Mouse (Mus musculus) CH12F3 (cell line): ENCODE data around the gene D930020B18Rik.

Source experiments
- in situ Hi-C: fragments of 300-500 bp; cut with MboI; formaldehyde crosslinking; loops from 2 replicates; pipeline ENCODE4 v1.14.3; 2020; ENCODE audit warnings: low sequenced_read_pairs

Gene D930020B18Rik

DNA sequence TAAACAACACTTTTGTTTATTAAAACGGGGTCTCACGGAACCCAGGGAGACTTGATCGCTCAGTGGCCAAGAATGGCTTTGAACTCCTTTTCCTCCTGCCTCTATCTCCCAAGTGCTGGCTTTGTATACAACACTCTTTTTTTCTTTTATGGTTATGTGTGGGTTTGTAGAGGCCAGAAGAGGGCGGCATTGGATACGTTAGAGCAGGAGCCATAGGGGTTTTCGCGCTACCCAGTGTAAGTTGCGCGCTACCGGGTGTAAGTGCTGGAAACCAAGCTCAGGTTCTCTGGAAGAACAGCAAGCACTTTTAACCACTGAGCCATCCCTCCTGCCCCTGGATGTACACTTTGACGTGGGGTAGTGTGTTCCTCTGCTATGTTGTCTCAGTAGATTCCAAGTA lies 53.2 kb downstream of the D930020B18Rik start:
- in situ Hi-C loops = loop anchor here (25.0 kb wide), 1 partner anchor 843 kb away; no protein-coding TSS in a partner anchor

DNA sequence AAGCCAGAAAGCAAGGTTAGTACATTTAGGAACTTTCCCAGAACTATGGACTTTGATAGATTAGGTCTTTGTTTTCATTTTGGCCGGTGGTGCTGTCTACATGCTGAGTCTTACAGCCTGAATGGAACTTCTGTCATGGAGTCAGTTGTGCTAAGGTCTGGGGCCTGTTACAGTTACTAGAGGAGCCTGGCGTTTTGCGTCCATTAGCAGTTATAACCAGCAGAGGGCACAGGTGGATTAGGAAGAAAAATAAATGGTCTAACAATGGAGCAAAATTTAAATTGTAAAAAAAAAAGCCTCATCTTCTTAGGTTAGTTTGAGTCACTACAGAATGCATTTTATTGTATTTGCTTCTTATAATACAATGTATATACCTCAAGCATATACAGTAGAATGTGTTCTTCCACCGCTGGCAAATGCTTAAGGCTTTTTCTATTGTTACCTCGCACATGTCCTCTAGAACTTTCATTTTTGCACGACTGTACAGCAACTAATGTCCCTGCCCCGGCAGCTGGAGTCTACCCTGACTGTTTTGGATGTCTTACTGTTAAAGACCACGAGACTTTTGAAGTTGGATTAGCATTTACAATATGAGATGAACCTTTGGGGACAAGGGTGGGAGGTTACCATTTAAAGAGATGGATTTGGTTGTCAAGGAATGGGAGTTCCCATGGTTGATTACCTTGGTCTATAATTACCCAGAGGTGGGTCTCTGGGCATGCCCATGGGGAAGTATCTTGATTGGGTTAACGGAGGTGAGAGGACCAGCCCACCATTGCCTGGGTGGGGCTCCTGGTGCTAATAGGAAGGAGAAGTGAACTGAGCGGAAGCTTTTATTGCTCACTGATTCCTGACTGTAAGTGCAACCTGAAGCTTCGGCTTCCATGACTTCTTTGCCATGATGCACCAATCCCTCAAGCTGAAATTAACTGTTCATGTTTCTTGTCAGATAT lies 60.2 kb downstream of the D930020B18Rik start:
- in situ Hi-C loops = no loop called here

DNA sequence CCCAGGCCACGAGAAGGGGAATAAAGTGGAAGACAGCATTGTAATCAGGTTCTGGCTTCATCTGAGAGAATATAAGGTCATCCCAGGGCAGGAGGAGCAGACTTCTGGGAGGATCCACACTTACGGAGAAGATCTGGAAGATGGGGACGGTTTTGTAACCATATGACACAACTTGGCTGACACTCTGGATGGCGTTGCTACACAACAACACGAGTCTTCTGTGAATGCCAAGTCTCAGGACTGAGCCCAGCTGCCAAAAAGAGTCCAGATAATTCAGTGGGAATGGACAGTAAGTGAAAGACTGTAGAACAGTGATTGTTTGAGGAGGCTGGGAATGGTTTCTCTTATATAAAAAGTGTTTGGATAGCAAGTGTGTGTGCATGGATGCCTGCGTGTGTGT lies 62.2 kb downstream of the D930020B18Rik start:
- in situ Hi-C loops = no loop called here

DNA sequence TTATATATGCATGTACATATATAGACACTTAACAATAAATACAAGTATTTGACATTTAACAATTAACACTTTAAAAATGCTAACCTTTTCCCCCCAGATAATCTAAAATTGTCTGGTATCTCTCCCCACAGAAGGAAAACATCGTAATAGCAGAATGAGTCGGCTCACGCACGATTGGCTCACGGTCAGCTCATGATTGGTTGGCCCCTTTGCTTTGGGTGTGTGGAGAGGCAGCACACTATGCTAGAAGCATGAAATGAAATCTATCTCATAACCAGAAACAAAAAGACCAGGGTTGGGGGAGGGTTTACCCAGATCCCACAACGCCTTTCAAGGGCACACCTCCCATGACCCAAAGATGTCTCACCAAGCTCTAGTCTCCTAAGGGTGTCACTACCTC lies 63.5 kb downstream of the D930020B18Rik start:
- in situ Hi-C loops = no loop called here

DNA sequence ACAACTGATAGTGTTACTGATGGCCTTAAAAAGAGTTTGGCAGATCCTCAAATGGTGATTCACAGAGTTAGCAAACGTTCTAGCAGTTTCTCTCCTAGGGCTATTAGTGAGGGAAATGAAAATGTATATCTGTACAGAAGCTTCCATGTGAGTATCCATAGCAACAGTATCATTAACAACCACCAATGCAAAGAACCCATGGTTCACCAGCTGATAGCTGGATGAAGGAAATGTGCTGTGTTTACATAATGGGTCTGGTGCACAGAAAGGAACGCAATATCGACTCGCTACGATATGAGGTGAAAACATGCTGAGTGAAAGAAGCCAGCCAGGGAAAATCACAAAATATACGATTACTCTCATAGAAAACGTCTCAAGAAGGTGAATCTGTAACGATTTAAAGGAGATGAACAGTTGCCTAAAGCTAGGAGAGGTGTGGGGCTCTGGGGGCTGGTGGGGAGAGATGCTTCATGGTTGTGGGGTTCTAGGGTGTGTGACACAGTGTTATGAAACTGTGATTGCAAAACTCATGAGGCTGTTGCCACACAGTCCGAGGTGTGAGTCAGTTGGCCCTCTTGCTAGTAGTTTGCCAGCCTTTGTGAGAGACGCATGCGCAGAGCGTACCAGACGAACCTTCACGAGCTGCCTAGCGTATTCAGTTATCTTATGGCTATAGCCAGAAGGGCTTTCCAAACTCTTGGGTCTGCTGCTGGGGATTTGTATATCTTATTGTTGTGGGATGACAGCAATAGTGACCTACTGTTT lies 64.2 kb downstream of the D930020B18Rik start:
- in situ Hi-C loops = no loop called here

DNA sequence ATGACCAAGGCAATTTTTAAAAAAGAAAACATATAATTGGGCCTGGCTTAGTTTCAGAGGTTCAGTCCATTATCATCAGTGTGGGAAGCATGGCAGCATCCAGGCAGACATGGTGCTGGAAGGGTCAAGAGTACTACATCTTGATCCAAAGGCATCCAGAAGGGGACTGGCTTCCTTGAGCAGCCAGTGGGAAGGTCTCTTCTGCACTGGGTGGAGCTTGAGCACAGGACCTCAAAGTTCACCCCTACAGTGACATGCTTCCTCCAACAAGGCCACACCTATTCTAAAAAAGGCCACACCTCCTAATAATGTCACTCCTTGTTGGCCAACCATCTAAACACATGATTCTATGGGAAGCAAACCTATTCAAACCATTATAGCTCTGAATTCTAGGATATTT lies 75.5 kb downstream of the D930020B18Rik start:
- in situ Hi-C loops = no loop called here

DNA sequence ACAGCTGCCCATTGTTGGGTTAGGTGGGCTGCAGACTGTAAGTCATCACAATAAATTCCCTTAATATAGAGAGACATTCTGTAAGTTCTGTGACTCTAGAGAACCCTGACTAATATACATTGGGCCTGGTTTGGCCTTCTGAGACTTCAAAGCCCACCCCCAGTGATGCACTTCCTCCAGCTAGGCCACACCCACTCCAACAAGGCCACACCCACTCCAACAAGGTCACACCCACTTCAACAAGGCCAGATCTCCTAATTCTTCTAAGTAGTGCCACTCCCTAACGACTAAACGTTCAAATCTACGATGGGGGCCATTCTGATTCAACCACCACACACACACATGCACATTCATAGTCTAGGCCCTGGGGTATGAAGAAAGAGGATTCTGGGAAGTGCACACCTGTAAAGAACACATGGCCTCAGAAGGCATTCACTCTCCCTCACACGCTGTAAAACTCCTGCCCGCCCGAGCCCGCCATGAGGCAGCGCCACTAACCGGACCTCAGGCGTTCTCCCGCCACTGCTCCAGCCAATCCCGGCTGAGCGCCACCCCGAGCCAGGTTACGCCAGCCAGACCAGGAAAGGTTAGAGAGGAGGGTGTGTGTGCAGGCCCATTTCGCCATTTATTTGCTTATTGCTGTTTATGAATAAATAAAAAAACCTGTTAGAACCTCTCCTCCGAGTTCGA lies 77.7 kb downstream of the D930020B18Rik start:
- in situ Hi-C loops = no loop called here

DNA sequence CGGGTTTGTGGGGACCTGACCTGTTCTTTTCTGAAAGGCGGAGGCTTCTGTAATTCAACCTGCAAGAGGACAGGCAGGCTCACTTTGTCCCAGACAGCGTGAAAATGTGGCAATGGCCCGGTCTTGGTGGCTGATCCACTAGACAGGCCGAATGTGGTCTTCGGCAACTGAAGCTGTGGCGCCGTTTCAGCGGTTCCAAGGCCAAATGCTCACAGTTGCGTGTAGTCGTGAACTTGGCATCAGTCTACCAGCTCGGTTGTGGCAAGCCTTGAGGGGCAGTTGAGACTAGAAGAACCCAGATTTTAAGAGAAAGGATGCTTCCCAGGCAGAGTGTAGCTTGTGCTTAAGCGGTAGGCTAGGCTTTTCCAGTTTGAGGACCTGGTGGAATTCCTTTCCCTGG lies 79.3 kb downstream of the D930020B18Rik start:
- in situ Hi-C loops = no loop called here

DNA sequence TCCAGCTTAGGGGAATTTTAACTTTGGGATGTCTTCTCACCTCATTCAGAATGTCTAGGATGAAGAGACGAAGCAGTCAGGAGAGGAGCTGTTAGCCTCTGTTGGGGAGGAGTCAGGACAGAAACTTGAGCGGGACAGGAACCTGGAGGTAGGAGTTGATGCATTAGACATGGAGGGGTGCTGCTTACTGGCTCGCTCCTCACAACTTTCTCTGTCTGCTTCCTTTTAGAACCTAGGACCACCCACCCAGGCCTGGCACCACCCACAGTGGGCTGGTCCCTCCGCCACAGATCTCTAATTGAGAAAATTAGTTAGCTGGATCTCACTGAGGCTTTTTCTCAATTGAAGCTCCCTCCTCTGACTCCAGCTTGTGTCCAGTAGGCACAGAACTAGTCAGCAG lies 85.1 kb downstream of the D930020B18Rik start:
- in situ Hi-C loops = no loop called here

DNA sequence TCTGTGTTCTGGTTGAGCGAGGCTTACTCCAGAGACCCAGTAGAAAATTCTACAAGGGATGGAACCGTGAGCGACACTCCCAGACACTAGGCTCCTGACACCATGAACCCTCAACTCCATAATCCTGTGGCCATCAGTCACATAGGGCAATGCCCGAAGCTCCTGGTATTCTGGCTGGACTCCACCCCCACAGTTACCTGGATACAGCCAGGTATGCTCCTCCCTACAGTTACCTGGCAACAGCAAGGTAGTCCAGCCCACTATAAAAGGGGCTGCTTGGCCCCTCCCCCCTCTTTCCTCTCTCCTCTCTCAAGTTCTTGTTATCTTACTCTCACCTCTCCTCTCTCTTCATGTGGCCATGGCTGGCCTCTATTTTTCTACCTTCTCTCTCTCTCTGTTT lies 85.8 kb downstream of the D930020B18Rik start:
- in situ Hi-C loops = no loop called here

DNA sequence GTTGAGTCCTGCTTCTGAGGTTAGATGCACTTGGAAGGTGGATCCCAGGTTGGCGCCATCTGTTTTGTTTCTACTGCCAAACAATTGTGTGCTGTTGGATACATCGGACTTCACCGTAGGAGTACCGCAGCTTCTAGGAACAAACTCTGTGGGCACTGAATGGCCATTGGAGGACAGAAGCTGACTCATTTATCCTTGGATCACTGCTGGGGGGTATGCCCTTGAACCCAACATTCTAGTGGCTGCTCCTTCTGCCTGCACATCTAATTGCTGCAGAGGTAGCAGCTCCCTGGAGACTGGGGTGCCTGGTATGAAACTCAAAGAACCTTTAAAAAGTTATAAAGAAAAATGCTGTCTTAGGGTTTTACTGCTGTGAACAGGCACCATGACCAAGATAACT lies 86.8 kb downstream of the D930020B18Rik start:
- in situ Hi-C loops = no loop called here

DNA sequence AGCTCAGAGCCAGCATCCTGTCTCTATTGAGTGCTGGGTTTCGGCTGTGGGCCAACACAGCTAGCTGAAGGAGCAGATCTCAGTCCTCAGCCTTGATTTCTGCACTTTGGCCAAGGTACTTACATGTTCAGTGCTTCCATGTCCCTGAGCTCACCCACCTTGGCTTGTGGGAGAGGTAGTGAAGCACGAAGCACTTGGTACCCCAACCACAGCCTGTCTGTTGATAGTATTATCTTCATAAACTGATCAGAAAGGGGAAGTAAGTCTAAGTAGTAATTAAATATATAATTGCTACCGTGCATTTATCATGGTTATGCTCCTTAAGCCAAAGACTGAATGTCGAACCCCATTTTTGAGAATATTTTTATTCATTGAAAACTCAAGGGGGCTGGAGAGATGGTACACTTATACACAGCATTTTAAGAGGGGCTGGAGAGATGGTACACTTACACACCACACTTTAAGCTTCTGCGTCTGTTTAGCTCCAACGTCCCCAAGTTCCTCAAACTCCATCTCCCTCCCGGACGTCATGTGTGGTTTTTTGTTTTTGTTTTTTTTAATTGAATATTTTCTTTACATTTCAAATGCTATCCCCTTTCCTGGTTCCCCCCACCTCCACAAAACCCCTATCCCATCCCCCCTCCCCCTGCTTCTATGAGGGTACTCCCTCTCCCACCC lies 89.8 kb downstream of the D930020B18Rik start:
- in situ Hi-C loops = no loop called here

DNA sequence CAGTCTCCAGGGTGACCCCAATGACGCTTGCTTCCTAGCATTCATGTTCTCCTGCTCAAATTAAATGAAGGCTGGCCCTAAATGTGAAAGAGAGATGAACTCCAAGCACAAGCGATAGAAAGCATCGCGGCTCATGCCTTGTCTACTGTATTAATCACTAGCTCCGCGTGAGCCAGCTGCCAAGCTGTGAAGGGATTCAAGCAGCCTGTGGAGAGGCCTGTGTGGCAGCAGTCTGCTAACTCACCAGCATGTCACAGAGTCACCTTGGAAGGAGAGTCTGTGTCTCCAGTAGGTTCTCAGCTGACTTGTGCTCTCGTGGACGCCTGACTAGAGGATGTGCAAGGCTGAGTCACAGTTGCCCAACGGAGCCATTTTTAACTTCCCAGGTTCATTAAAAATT lies 91.2 kb downstream of the D930020B18Rik start:
- in situ Hi-C loops = no loop called here

DNA sequence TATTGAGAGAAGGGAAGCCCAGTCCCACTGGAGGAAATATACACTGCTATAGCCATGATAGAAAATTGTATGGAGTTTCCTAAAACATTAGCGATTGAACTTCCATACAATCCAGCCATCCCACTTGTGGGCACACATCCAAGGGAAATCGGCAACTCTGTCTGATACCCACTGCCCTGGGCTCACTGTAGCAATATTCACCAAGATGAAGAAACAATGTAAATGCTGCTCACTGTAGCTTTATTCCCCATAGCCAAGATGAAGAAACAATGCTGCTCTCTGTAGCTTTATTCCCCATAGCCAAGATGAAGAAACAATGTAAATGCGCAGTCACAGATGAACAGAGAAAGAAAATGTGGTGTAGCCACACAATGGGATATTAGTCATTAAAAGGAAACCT lies 95.9 kb downstream of the D930020B18Rik start:
- in situ Hi-C loops = no loop called here

DNA sequence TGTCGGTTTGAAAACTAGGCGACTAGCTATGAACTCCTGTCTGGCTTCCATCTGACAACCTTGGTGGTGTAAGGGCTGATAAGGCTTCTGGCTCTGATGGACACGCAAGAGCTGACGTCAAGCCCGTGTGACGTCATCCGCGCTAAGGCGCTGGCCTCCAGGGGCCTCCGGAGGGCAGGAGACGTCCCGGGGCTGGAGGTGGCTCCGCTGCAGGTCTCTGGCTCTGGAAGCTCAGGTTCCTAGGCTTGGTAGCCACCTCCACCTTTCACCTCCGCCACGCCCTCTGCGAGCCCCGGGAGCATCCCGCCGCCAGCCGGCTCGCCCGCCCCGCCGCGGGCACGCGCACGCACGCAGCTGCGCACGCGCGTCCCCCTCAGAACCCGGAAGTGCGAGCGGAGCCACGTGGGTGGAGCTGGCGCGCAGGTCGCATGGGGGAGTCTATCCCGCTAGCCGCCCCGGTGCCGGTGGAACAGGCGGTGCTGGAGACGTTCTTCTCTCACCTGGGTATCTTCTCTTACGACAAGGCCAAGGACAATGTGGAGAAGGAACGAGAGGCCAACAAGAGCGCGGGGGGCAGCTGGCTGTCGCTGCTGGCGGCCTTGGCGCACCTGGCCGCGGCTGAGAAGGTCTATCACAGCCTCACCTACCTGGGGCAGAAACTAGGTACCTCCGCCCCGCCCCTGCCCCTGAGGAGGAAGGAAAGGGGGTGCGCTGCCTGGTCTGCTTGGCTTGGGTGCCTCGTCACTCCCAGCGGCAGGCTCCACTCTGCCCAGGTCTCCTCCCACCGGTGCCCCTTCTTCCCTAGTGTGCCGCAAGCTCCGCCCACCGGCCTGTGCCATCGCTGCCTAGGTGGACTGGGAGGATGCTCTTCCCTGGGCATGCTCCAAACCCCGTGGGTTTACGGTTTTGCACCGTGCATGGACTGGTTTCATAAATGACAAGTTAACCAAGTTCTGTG lies 98.4 kb downstream of the D930020B18Rik start, which contains the start of gene BC048403:
BC048403 (plus strand) TSS at position 390 of the 958 bp plus-strand sequence.
- in situ Hi-C loops = no loop called here

DNA sequence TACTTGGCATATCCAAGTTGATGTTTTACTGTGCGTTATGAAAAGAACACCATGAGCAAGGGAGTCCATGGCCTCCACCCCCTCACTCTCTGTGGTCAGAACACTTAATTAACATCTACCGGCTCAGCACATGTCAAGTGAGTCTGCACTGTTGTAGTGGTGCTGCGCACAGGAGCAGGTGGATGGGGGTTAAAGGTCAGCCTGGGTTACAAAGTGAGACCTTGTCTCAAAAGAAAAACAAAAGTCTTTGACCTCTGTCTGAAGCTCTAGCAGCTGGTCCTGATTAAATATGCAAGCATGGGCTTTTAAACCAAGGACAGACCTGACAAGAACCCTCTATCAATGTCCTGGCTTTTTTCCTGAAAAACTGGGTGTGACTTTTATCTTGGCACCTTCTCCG lies 100.9 kb downstream of the D930020B18Rik start:
- in situ Hi-C loops = no loop called here
